Mouse (Mus musculus): ENCODE data around the gene Fam98c.
"Not testable (repeated sequence)": the region's sequence is repeated elsewhere in the genome, so short reads cannot be mapped to it uniquely, and the experiment has no call there.

The Fam98c gene

GRCm38 (mm10) chr7:29158264-29158663, 2.2 kb upstream of the Fam98c start:
- DNase-seq (ENCODE audit: low read depth, low spot score): no peak

- DNase-seq (ENCODE audit: low read depth, low spot score): peak; percentile 87
Observed at GRCm38 (mm10) chr7:29155196-29155837, 717 bp downstream of the Fam98c start.

DNA sequence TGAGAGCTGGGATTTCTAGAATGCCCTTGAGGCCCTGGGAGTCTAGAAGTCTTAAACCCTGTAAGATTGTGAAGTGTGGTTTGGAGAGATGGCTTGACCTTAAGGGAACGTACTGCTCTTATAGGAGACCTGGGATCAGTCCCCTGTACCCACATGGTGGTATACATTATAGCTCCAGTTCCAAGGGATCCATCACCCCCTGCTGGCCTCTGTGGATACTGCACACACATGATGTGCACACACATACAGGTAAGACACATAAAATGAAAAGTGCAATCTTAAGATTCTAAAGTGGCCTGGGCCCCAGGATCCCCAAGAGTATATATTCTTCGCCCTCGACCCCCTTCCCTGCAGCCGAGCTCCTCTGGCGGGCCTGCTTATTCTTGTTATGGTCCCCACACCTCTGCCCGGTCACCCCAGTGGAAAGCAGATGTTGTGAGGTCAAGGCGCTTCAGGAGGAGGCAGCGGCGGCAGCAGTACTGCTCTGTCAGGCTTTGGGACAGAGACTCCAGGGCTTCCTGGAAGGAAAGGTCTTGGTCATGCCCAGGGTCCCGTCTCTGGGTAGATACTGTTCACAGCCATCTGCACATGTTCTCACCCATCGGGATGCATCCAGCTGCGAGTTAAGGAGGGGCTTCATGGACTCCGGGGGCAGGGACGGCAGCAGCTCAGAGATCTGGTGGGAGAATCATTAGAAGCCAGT, 1.9 kb downstream of the Fam98c start:
- DNase-seq (ENCODE audit: low read depth, low spot score): no peak

DNA sequence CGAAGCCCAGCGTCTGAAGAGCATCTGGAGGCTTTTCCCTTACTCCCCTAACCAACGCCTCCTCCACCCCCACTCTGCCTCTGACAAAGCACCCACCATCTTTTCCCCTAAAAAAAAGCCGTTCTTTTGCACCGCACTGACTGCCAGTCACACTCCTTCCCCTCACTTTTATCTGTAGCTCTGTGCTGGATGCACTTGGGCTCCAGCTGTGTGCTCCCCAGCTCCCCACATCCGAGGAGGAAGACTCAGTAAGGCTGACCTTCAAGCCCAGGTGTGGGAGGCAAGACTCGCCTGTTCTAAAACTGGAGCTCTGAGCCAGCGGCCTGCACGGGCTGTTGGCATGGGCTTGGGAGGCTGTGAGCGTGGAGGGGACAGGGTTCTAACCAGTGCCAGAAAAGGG, 4.5 kb downstream of the Fam98c start:
- DNase-seq (ENCODE audit: low read depth, low spot score): no peak

- no peak for DNase-seq (ENCODE audit: low read depth, low spot score)
Observed at GRCm38 (mm10) chr7:29148771-29149170, 7.3 kb downstream of the Fam98c start.

DNA sequence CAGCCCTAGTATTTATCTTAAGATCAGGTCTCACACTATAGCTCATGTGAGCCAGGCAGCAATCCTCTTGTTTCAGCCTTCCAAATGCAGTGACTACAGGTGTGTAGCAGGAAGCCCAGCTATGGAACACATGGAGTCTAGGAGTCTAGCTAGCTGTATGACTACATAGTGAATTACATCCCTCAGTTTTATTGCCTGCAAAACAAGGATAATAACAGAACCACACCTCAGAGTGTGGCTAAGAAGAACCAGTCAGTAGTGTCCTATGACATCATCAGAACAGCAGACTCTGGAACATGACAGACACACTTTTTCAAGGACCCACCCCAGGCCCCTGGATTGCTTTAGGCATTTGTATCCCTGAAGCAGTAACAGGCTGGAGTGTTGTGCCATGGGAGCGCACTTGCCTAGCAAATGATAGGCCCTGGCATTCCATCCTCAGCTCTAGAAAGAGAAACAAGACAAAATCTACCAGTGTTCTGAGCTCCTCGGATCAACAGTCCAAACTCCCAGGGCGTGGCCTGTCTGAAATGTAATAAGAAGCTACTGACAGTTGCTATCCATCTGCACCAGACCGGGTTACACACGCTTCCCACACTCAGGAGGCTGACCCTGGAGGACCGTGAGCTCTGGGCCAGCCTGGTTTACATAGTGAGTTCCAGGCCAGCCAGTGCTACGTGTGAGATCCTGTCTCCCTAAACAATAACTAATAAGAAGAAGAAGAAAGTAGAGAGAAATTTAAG, 9.2 kb downstream of the Fam98c start:
- no peak for DNase-seq (ENCODE audit: low read depth, low spot score)

DNA sequence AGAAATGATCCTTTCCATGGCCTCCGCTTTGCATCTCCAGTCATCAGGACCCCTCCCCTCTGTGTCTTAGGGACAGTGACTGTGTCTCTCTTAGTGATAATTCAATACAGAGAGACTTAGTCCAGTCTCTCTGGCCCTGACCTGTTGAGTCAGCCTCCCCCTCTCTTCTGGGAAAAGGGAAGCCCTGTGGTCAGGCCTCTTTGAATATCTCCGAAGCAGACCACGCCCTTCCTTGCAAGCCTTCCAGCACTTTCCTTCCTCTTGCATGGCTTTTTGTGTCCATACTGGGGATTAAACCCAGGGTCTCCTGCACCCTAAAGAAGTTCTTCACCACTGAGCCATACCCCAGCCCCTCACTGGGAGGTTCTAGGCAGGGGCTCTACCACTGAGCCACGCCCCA, 12.0 kb downstream of the Fam98c start:
- no peak for DNase-seq (ENCODE audit: low read depth, low spot score)

- peak; percentile 88 for DNase-seq (ENCODE audit: low read depth, low spot score)
Observed at GRCm38 (mm10) chr7:29141416-29141815, 14.6 kb downstream of the Fam98c start.

DNA sequence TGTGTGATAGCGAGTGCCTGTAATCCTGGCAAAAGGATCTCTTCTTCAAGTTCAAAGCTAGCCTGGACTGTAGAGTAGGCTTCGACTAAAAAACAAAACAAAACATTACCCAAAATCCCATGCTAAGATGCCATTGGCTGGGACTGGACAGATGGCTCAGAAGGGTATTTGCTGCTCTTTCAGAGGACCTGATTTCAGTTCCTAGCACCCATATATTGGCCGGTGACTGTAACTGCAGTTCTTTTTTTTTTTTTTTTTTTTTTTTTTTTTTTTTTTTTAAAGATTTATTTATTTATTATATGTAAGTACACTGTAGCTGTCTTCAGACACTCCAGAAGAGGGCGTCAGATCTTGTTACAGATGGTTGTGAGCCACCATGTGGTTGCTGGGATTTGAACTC, 16.8 kb downstream of the Fam98c start:
- not testable (repeated sequence) for DNase-seq (ENCODE audit: low read depth, low spot score)

GRCm38 (mm10) chr7:29137429-29137828, 18.6 kb downstream of the Fam98c start:
- DNase-seq (ENCODE audit: low read depth, low spot score): no peak

DNA sequence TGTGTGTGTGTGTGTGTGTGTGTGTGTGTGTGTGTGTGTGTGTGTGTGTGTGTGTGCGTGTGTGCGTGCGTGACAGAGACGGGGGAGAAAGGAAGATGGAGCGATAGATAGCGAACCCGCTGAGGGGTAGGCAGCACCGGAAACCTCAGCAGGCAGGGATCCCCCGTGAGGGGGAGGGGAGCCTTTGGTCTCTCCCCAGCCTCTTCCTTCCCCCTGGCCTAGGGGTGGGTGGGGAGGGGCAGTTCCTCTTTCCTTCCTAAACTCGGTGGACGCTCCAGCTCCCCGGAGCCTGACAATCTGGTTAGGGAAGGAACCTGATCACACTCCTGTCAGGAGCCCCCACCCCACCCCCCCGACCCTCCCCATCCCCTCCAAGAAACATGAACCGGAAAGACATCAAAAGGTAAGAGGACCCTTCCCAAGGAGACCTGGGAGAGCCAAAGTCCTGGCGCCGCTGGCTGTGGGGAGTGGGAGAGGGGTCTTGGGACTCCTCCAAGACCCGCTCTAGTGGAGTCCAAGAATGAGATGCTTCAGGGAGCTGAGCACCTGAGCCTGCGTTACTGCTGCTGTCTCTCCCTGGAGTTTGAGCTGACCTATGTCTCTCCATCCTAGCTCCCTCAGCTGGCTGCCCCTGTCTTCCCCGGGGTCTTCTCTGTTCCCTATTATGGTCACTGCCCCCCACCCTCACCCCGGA, 21.2 kb downstream of the Fam98c start, which contains the start of gene Rasgrp4:
Gene Rasgrp4, plus strand, starts transcription at position 159 of the 694 bp plus-strand sequence.
- DNase-seq (ENCODE audit: low read depth, low spot score): peak; percentile 90

DNA sequence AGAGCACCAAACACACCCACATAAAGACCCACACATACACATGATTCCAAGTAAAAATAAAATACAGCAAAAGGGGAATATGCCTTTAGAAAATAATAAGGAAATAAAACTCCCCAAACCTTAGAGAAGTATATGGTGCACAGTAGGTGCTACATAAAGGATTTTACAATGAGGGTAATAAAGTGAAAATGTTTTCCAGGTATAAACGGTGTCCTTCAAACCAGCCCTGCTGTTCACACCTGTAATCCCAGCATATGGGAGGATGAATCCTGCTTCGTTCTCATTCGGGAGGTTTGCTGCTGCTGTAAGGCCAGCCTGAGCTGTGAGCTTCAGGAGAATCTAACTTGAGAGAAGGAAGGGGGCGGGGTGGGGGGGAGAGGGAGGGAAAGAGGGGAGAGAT, 21.8 kb downstream of the Fam98c start:
- no peak for DNase-seq (ENCODE audit: low read depth, low spot score)

DNA sequence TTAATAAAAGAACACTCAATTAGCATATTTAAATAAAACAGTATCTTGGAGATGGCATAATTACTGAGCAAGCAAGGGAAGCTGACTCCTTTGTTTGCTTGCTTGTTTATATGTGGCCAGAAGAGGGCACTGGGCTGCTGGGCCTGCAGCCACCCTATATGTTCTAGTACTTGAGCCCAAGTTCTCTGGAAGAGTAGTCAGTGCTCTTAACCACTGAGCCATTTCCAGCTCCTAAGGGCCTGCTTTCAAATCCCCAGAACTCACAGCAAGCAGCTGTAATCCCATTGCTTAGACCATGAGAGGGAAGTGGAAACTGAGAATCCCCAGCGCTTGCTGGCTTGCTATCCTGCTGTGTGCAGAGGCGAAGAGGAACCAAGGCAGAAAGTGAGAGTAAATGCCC, 27.3 kb downstream of the Fam98c start:
- DNase-seq (ENCODE audit: low read depth, low spot score): peak; percentile 58

DNA sequence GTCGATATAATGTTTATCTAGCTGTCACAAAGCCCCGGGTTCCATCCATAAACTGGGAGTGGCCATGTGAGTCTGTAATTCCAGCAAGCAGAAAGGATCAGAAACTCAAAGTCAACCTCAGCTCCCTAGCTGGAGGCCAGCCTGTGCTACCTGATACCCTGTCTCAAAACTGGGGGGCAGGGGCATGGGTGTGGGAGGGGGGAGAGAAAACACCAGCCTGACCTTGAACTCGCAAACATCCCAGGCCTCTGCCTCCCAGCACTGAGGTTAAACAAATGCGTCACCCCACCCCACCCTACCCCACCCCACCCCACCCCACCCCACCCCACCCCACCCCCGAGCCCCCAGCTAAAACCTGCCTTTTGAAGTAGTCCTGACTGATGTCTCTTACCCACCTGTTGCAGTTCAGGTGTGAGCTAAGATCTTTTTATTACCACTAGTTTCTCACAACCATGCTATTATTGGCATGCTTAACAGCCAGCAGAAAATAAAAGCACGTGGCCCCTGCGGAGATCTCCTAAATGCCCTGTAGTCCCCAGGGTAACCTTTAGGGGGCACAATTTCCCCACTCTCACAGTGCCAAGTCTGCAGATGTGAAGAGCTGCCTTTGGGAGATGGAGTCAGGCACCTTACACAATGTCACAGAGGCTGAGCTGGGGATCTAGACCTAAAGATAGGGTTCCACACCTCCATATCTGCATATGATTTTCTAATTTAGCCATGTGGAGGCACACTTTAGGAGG, 29.7 kb downstream of the Fam98c start:
- peak; percentile 81 for DNase-seq (ENCODE audit: low read depth, low spot score)

GRCm38 (mm10) chr7:29124970-29125369, 31.1 kb downstream of the Fam98c start, which contains the start of gene Ryr1:
Ryr1 (minus strand) TSS chr7:29125179.
- peak; percentile 56 for DNase-seq (ENCODE audit: low read depth, low spot score)

GRCm38 (mm10) chr7:29123531-29124358, 32.3 kb downstream of the Fam98c start:
- no peak for DNase-seq (ENCODE audit: low read depth, low spot score)

DNA sequence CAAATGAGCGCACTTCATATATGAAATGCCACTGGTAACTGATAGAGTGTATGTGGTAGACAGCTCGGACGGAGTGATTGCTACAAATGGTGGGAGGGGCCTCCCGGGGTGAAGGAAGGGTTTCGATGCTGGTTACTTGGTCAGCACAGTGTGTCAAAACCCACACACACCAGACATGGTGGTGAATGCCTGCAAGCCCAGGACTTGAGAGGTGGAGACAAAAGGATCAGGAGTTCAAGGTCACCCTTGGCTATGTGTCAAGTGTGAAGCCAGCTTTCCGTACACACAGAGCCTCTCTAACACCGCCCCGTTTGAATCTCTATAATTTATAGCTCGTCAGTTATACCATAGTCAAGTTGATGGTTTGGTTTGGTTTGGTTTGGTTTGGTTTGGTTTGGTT, 33.2 kb downstream of the Fam98c start:
- no peak for DNase-seq (ENCODE audit: low read depth, low spot score)

GRCm38 (mm10) chr7:29119526-29119925, 36.5 kb downstream of the Fam98c start:
- no peak for DNase-seq (ENCODE audit: low read depth, low spot score)

DNA sequence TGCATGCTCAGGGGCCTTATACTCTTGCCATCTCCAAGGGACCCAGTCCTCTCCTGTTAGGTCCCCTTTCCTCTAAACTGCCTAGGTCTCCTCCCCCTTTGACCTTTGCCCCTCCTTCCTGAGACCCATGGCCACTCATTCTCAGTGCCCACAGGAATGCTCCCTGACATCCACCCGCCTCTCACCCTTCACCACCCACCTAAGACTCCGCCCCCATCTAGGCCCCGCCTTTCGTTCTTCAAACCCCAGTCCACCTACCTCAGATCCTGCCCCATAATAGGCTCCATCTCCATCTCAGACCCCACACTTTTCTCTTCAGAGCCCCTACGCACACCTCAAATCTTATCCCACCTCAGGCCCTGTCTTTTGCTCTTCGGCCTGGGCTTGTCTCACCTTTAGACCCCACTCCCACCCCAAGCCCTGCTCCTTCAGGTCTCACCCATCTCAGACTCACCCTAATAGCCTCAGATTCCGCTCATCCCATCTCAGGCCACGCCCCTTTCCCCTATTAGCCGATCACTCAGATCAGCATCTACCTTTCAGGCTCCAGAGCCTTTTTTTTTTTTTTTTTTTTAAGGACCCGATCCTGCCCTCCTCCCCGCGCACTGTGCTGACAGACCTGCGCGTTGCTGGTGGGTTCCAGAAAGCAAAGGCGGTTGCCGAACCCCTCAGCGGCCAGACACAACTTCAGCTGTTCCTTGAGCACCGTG, 37.7 kb downstream of the Fam98c start:
- no peak for DNase-seq (ENCODE audit: low read depth, low spot score)
